Mouse (Mus musculus): Measurements from ENCODE around the gene Hectd3. TPM values are rescaled to one million over a fixed set of nuclear protein-coding genes. Genes with fewer than 3 reads are reported as not detected.

Hectd3 gene
- polyA plus RNA-seq (2014; fragmentation: Illumina TruSeq; extraction: RNeasy Lipid Tissue Mini Kit (QIAGEN cat#74804); ENCODE audit: low read depth, low replicate concordance) = 5.8 TPM

GRCm38 (mm10) chr4:116995131-116995797 is at the start of gene Hectd3:
Hectd3 (plus strand) TSS chr4:116995317.

DNA sequence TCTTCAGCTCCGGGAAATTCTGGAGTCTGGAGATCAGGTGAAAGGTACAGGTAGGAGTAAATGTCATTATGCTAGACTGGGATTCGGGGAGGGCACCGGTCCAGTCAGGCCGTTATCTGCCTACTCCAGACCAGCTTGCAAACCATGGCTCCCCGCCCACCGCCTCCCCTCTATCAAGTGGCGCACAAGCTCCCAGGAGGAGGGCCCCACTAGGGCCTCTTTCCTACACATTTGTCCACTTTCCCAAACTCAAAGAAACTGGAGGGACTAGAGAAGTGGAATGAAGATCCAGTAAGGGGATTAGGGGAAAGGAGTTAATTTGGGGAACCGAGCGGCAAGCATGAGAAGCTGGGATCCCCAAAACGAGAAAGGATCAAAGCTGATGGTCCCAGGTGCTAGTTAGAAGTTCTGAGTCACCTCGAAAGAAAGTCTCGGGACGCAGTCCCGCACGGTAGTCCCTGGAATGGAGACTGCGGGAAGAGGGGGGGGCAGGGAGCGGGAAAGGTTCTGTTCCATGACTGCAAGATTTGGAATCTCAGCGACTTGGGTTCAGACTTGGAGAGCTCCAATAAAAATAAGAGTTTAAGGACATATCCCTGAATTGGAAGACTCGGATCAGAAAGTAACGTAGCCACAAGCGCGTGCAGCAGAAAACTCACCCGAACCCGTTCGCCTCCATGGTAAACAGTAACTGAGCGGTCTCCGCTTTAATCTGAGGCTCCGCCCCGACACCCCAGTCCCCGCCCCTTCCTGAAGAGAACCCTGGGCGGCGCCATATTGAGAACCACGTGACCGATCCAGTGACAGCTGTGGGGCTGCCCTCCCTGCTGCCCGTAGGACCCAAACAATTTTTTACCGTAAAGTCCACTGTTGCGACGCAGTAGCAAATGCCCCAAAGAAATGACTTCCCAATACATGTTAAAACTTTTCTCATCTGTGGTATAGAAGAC is 1.2 kb upstream of the Hectd3 start, which contains the start of gene Urod:
Gene Urod (minus strand): TSS at position 742 of the 950 bp plus-strand sequence.

DNA sequence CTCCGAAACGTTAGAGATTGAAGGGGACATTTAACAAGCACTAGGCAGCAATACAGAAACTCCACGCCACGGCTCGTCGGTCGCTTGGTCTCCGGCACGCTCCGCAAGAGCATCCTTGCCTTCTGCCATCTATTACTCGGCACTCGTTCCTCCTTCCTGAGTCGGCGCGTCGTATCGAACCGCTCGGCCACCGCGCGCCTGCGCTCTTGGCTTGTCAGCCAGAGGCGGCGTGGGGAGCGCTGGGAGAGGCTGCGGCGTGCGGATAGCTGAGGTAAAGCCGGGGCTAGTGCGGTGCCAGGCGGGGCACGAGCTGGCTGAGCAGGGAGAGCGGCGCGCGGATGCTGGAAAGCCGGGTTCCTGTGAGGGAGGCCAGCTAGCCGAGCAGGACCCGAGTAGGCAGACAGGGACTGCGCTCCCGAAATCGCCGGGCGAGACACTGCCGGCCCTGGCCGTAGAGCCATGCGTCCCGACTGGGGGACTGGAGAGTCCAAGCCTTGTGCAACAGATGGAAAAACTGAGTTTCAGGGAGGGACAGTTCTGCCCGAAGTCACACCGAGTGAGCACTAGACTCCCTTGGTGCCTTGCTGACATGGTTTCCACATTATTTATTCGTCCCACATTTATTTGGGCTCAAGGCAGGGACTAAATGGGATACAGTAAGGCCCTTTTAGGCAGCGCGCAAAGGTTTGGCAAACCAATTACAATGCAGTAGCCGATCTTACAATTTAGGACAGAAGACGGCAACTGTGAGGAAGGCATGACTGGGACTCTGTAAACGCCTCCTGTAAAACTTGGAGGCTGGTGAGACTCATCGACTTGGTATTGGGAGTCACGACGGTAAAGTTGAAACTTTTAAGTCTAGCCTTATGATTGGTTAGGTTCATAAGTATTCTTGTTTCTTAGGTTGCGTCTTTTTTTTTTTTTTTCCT is 24.4 kb downstream of the Hectd3 start, which contains the start of gene Eif2b3:
Gene Eif2b3 (plus strand): TSS at position 197 of the 929 bp plus-strand sequence.

Other genes with a start within 250 kb of the Hectd3 start
- gene Toe1, start 187.7 kb upstream of the Hectd3 start, polyA plus RNA-seq (2014; fragmentation: Illumina TruSeq; extraction: RNeasy Lipid Tissue Mini Kit (QIAGEN cat#74804); ENCODE audit: low read depth, low replicate concordance) = 5.2 TPM
- not detected for gene Mutyh, start 187.6 kb upstream of the Hectd3 start, polyA plus RNA-seq (2014; fragmentation: Illumina TruSeq; extraction: RNeasy Lipid Tissue Mini Kit (QIAGEN cat#74804); ENCODE audit: low read depth, low replicate concordance)
- not detected for gene Hpdl, start 173.6 kb upstream of the Hectd3 start, polyA plus RNA-seq (2014; fragmentation: Illumina TruSeq; extraction: RNeasy Lipid Tissue Mini Kit (QIAGEN cat#74804); ENCODE audit: low read depth, low replicate concordance)
- 3.1 TPM for gene Zswim5, start 117.9 kb upstream of the Hectd3 start, polyA plus RNA-seq (2014; fragmentation: Illumina TruSeq; extraction: RNeasy Lipid Tissue Mini Kit (QIAGEN cat#74804); ENCODE audit: low read depth, low replicate concordance)
- gene Urod, start 904 bp upstream of the Hectd3 start, polyA plus RNA-seq (2014; fragmentation: Illumina TruSeq; extraction: RNeasy Lipid Tissue Mini Kit (QIAGEN cat#74804); ENCODE audit: low read depth, low replicate concordance) = 14.3 TPM
- 37.5 TPM for gene Eif2b3, start 24.1 kb downstream of the Hectd3 start, polyA plus RNA-seq (2014; fragmentation: Illumina TruSeq; extraction: RNeasy Lipid Tissue Mini Kit (QIAGEN cat#74804); ENCODE audit: low read depth, low replicate concordance)
- 0.17 TPM for gene Ptch2, start 100.8 kb downstream of the Hectd3 start, polyA plus RNA-seq (2014; fragmentation: Illumina TruSeq; extraction: RNeasy Lipid Tissue Mini Kit (QIAGEN cat#74804); ENCODE audit: low read depth, low replicate concordance)
- 1.2 TPM for gene Btbd19, start 130.4 kb downstream of the Hectd3 start, polyA plus RNA-seq (2014; fragmentation: Illumina TruSeq; extraction: RNeasy Lipid Tissue Mini Kit (QIAGEN cat#74804); ENCODE audit: low read depth, low replicate concordance)
- gene Tctex1d4, start 131.5 kb downstream of the Hectd3 start, polyA plus RNA-seq (2014; fragmentation: Illumina TruSeq; extraction: RNeasy Lipid Tissue Mini Kit (QIAGEN cat#74804); ENCODE audit: low read depth, low replicate concordance) = not detected
- gene Plk3, start 138.6 kb downstream of the Hectd3 start, polyA plus RNA-seq (2014; fragmentation: Illumina TruSeq; extraction: RNeasy Lipid Tissue Mini Kit (QIAGEN cat#74804); ENCODE audit: low read depth, low replicate concordance) = 0.35 TPM
- 165 TPM for gene Rps8, start 160.9 kb downstream of the Hectd3 start, polyA plus RNA-seq (2014; fragmentation: Illumina TruSeq; extraction: RNeasy Lipid Tissue Mini Kit (QIAGEN cat#74804); ENCODE audit: low read depth, low replicate concordance)
- gene Kif2c, start 187.3 kb downstream of the Hectd3 start, polyA plus RNA-seq (2014; fragmentation: Illumina TruSeq; extraction: RNeasy Lipid Tissue Mini Kit (QIAGEN cat#74804); ENCODE audit: low read depth, low replicate concordance) = 1.1 TPM

Data from adrenal gland, adult 10 weeks (tissue).